Mouse (Mus musculus) embryonic fibroblast, embryonic 13.5 days (primary cell): Measurements from ENCODE around the gene Nmnat1.

Experiments
- CTCF ChIP-seq: IDR thresholded peaks from 2 replicates; pipeline ENCODE4 v1.5.1; 2011; ENCODE audit warnings: mild to moderate bottlenecking, control low read depth, low read length, moderate library complexity, borderline replicate concordance; ENCODE audit not compliant: insufficient read depth
- POLR2A ChIP-seq: IDR thresholded peaks from 2 replicates; pipeline ENCODE4 v1.6.1; 2011; ENCODE audit warnings: low read depth, mild to moderate bottlenecking, control low read depth, low read length, moderate library complexity

GRCm38 (mm10) chr4:149484566-149484965, 436 bp downstream of the Nmnat1 start:
- TF ChIP-seq CTCF, result no peak
- TF ChIP-seq POLR2A, result no peak
